Mouse (Mus musculus): ENCODE measurements around the gene Fbxo45. TPM values are rescaled to one million over a fixed set of nuclear protein-coding genes. Genes with fewer than 3 reads are reported as not detected.
"Not testable (repeated sequence)": the region's sequence is repeated elsewhere in the genome, so short reads cannot be mapped to it uniquely, and the experiment has no call there.

The Fbxo45 gene
- total and polyA plus RNA-seq, 2 experiments from 2014 or later: 16.3 to 29.1 TPM

DNA sequence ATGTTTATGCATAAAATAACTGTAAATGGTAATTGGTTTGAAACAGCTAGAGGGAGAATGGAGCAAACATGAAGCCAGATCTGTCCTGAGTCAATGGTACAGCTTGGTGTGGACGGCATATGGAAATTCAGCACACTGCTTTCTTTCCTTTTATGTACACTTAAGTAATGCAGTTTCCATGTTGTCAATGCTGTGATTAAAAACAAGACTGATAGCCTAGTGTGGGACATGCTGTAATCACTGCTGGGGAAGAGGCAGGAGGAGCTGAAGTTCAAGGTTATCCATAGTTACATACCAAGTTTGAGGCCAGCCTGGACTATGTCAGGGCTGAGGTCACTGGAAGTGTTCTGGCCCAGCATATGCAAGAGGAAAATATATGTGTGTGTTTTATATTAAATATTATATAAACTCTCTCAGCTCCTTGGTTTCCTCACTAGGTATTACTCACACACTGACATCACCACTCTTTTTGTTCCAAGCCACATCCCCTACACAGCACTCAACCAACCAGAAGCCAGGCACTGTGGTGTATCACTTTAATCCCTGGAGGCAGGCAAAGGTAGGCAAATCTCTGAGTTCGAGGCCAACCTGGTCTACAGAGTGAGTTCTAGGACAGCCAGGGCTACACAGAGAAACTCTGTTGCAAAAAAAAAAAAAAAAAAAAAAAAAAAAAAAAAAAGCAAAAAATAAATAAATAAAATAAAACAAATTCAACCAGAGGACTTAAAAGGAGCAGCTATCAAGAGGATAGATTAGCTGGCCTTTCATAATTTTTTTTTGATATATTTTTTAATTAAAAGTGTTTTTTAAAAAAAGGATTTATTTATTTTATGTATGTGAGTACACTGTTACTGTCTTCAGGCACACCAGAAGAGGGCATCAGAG is 7.3 kb downstream of the Fbxo45 start:
- no peak overlapping the region for H3K4me3 ChIP-seq (ENCODE audit: low read length)
- ATAC-seq: no peak
- no peaks in the 10 kb centered on the region for H3K4me1 ChIP-seq (ENCODE audit: insufficient read depth, low read length)
- H3K4me2 ChIP-seq (ENCODE audit: low read depth, low read length): no peak overlapping the region
- no peaks in the 10 kb centered on the region for H3K27me3 ChIP-seq (ENCODE audit: insufficient read depth, low read length)
- no peak for TF ChIP-seq CTCF (IDR thresholded peaks at IDR 0.05; ENCODE audit: low read depth)
- peaks cover 9% of the 10 kb centered on the region; the same call in 1 of the 2 replicates for H3K36me3 ChIP-seq (ENCODE audit: insufficient read depth, low read length)
- no peak for DNase-seq (ENCODE audit: low spot score)
- 85% methylated on average over 2 of the region's 2 CpGs for WGBS
- H3K9ac ChIP-seq (replicated peaks; ENCODE audit: low read length): no peak overlapping the region
- no peaks in the 10 kb centered on the region for H3K9me3 ChIP-seq (ENCODE audit: low read length)
- H3K27ac ChIP-seq: no peak overlapping the region

DNA sequence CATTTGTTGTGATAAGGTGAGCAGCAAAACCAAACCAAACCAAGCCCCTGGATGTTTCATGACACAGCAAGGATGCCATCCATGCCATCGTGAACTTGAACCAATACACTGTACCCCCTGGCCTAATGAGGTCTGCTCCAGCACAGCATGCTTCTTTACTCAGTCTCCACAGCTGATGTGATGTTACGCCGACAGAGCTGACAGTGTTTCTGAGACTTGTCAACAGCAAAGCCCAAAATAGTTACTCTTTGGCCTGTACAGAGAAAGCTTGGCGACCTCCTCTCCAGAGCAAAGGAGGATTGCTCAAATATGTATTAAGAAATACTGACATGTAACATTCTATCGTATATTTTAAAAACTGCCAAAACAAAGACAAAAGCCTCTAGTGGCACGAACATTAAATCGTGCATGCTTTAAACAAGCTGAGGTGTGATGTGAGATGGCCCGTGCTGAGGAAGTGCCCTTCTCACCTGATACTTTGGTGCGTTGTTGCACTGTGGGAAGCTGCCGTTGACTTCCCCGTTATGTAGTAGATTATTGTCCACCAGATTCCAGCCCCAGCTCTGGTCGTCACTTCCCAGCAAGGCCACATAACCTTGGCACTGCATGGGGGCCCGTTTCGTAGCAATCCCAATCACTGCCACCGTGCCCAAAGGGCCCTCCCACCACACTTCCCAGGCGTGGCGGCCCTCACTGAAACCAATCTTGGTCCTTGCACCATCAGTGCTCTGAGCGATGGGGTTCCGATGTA is 8.9 kb downstream of the Fbxo45 start:
- no peak for TF ChIP-seq CTCF (IDR thresholded peaks at IDR 0.05; ENCODE audit: low read depth)
- H3K36me3 ChIP-seq (ENCODE audit: insufficient read depth, low read length): peaks cover 17% of the 10 kb centered on the region; the same call in 1 of the 2 replicates
- H3K9ac ChIP-seq (replicated peaks; ENCODE audit: low read length): no peak overlapping the region
- no peaks in the 10 kb centered on the region for H3K27me3 ChIP-seq (ENCODE audit: insufficient read depth, low read length)
- no peaks in the 10 kb centered on the region for H3K4me1 ChIP-seq (ENCODE audit: insufficient read depth, low read length)
- no peak overlapping the region for H3K4me3 ChIP-seq (ENCODE audit: low read length)
- 89% methylated on average over 19 of the region's 19 CpGs for WGBS
- no peak for ATAC-seq
- H3K9me3 ChIP-seq (ENCODE audit: low read length): no peaks in the 10 kb centered on the region
- no peak overlapping the region for H3K4me2 ChIP-seq (ENCODE audit: low read depth, low read length)
- DNase-seq (ENCODE audit: low spot score): no peak
- H3K27ac ChIP-seq: no peak overlapping the region

DNA sequence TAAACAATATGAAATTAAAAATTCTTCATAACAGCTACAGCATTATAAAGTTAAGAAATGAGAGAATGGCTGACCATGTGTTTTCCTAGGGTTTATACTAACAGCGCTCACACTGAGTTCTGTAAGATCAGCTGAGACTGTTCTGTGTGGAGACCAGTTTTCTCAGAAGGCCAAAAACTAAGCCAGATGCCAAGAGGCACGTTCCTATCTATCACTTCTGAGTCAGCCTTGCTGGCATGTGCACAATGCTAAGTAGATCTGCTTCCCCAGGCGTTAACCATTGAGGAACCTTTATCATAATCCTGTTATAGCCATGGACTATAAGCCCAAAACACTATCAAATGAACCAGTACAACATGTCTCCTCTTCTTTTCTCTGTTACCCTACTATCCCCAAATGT is 14.9 kb downstream of the Fbxo45 start:
- 71% methylated on average over 3 of the region's 3 CpGs for WGBS
- not testable (repeated sequence) for DNase-seq (ENCODE audit: low spot score); ATAC-seq; H3K27me3 ChIP-seq (ENCODE audit: insufficient read depth, low read length); H3K4me2 ChIP-seq (ENCODE audit: low read depth, low read length); H3K4me3 ChIP-seq (ENCODE audit: low read length); H3K27ac ChIP-seq; H3K9ac ChIP-seq (replicated peaks; ENCODE audit: low read length); H3K4me1 ChIP-seq (ENCODE audit: insufficient read depth, low read length); H3K9me3 ChIP-seq (ENCODE audit: low read length)
- H3K36me3 ChIP-seq (ENCODE audit: insufficient read depth, low read length): peaks cover 16% of the 10 kb centered on the region

DNA sequence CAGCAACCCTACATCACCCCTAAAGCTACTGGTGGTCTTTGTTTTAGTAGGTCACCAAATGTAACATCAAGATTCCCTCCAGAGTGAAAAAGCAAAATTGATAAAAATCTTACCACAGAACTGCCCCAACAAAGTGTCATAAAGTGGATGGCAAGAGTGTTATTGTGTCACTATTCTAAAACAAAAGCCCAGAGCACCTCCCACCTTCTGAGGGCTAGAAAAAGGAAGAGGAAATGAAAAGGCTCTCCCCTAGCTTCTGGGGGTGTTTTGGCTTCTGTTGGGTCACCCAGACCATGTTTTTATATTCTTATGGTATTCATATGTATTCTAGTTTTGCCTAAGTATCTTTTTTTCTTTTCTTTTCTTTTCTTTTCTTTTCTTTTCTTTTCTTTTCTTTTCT is 24.6 kb downstream of the Fbxo45 start:
- Histone ChIP-seq H3K9me3 (ENCODE audit: low read length) (no peaks in the 10 kb centered on the region), H3K4me2 (ENCODE audit: low read depth, low read length) (no peak overlapping the region), H3K27me3 (ENCODE audit: insufficient read depth, low read length) (no peaks in the 10 kb centered on the region), H3K4me3 (ENCODE audit: low read length) (no peak overlapping the region), H3K36me3 (ENCODE audit: insufficient read depth, low read length) (no peaks in the 10 kb centered on the region), H3K4me1 (ENCODE audit: insufficient read depth, low read length) (no peaks in the 10 kb centered on the region), H3K9ac (replicated peaks; ENCODE audit: low read length) (no peak overlapping the region), H3K27ac (no peak overlapping the region)
- ATAC-seq (no peak), DNase-seq (ENCODE audit: low spot score) (no peak)
- no peak for TF ChIP-seq CTCF (IDR thresholded peaks at IDR 0.05; ENCODE audit: low read depth)

DNA sequence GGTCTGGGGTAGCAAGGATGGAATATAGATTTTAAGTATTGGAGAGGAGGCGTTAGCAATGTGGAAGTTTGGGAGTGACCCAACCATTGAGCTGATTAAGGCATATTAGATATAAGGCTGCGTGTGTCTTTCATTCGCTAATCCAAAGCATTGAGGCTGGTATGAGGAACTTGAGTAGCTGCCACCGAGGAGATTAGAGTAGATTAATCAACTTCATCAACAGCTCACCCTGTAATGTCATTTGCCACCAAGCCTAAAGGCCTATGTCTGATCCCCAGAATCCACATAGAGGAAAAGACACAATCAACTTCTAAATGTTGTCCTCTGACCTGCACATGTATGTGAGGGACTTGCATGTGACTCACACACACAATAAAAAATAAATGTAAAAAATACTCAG is 25.2 kb downstream of the Fbxo45 start:
- no peak overlapping the region for H3K4me3 ChIP-seq (ENCODE audit: low read length)
- no peaks in the 10 kb centered on the region for H3K36me3 ChIP-seq (ENCODE audit: insufficient read depth, low read length)
- no peaks in the 10 kb centered on the region for H3K9me3 ChIP-seq (ENCODE audit: low read length)
- WGBS: 78% methylated on average over 4 of the region's 4 CpGs
- ATAC-seq: no peak
- no peak overlapping the region for H3K9ac ChIP-seq (replicated peaks; ENCODE audit: low read length)
- DNase-seq (ENCODE audit: low spot score): no peak
- TF ChIP-seq CTCF (IDR thresholded peaks at IDR 0.05; ENCODE audit: low read depth): no peak
- H3K27me3 ChIP-seq (ENCODE audit: insufficient read depth, low read length): no peaks in the 10 kb centered on the region
- H3K4me2 ChIP-seq (ENCODE audit: low read depth, low read length): no peak overlapping the region
- no peak overlapping the region for H3K27ac ChIP-seq
- no peaks in the 10 kb centered on the region for H3K4me1 ChIP-seq (ENCODE audit: insufficient read depth, low read length)

DNA sequence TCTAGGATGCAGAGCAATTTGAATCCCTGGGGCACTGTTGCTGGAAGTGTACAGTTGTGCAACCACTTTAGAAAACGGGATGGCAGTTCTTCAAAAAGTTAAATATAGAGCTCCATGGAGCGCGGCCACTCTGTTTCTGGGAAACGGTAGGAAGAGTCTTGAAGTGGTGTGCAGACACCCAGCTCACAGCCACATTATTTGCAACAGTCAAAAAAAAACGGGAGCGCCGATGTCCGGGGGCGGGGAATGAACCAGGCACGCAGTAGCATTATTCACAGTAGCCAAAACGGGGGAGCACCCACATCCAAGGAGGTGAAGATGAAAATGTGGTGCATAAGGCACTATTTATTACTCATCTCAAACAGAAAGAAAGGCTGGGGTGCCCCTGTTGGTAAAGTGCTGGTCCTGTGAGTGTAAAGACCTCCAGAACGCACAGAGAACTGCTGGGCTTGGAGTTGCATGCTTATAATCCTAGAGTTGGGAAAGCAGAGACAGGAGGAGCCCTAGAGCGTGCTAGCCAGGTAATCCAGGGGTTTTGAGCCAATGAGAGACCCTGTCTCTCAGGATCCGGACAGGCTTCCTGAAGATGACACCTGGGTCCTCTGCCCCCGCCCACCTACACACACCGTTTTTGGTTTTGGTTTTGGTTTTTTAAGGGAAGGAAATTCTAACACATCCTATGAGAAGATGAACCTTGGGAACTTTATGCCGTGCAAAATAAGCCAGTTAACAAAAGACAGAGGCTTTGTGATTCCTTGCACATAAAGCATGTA is 32.0 kb downstream of the Fbxo45 start:
- Histone ChIP-seq H3K9me3 (ENCODE audit: low read length) (no peaks in the 10 kb centered on the region), H3K4me1 (ENCODE audit: insufficient read depth, low read length) (no peaks in the 10 kb centered on the region), H3K9ac (replicated peaks; ENCODE audit: low read length) (no peak overlapping the region), H3K27me3 (ENCODE audit: insufficient read depth, low read length) (no peaks in the 10 kb centered on the region), H3K27ac (no peak overlapping the region), H3K4me2 (ENCODE audit: low read depth, low read length) (no peak overlapping the region), H3K4me3 (ENCODE audit: low read length) (no peak overlapping the region), H3K36me3 (ENCODE audit: insufficient read depth, low read length) (no peaks in the 10 kb centered on the region)
- no peak for DNase-seq (ENCODE audit: low spot score)
- ATAC-seq: no peak
- 81% methylated on average over 17 of the region's 17 CpGs for whole genome bisulfite sequencing
- TF ChIP-seq CTCF (IDR thresholded peaks at IDR 0.05; ENCODE audit: low read depth): no peak

All from hindbrain, postnatal 0 days (tissue).